Mouse (Mus musculus) heart, adult 2 months (tissue): ENCODE data around the gene Fam184a.

Experiments
- CTCF ChIP-seq: fragments of 200-600 bp; IDR thresholded peaks from 2 replicates; pipeline ENCODE4 v1.8.1; 2022; ENCODE audit warnings: antibody characterized with exemption, mild to moderate bottlenecking, moderate library complexity
- EP300 ChIP-seq: fragments of 200-500 bp; IDR thresholded peaks from 2 replicates; pipeline ENCODE4 v1.6.1; 2011; ENCODE audit warnings: low read depth, low read length, control low read depth; ENCODE audit not compliant: insufficient read depth
- POLR2A ChIP-seq: fragments of 200-500 bp; IDR thresholded peaks from 2 replicates; pipeline ENCODE4 v1.6.1; 2011; ENCODE audit warnings: mild to moderate bottlenecking, low read depth, low read length, control low read depth; ENCODE audit not compliant: insufficient read depth

DNA sequence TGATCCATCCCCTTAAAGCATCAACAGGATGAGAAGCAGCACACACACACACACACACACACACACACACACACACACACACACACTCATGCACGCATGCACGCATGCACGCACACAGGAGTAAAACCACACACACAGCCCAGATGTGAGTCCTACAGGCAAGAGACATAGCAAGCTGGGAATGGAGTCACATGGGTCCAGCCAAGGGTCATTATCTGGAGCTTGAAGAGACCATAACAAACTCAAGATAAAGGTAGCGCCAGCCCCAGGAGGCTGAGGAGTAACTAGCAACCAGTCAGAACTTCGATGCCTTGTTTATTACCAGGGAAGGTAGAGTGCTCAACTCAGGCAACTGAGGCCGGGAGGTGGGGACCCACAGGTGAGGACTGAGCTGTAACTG, 4.9 kb downstream of the Fam184a start:
- no peak for TF ChIP-seq CTCF
- no peak for TF ChIP-seq POLR2A
- TF ChIP-seq EP300: no peak
